Mouse (Mus musculus): ENCODE results near the gene Olfr213. TPM values are rescaled to one million over a fixed set of nuclear protein-coding genes. Genes with fewer than 3 reads are reported as not detected.
"Not testable (repeated sequence)": the region's sequence is repeated elsewhere in the genome, so short reads cannot be mapped to it uniquely, and the experiment has no call there.

The Olfr213 gene
- not detected for total RNA-seq (2021)

GRCm38 (mm10) chr6:116538156-116538555, at the start of gene Olfr213:
TSS of gene Olfr213 (plus strand) at chr6:116538456.
- intact Hi-C loops (cut with DNase I): no loop called here
- no peak for DNase-seq

GRCm38 (mm10) chr6:116488791-116489190, 49.5 kb upstream of the Olfr213 start, which contains the start of gene Olfr211:
TSS of gene Olfr211 (plus strand) at chr6:116489091.
- DNase-seq: no peak
- intact Hi-C loops (cut with DNase I): no loop called here

GRCm38 (mm10) chr6:116493742-116494141, 44.5 kb upstream of the Olfr213 start:
- no peak for DNase-seq
- intact Hi-C loops (cut with DNase I): no loop called here

- intact Hi-C loops (cut with DNase I): no loop called here
- DNase-seq: no peak
Measured at GRCm38 (mm10) chr6:116495960-116496359, 42.3 kb upstream of the Olfr213 start.

GRCm38 (mm10) chr6:116506302-116507003, 31.8 kb upstream of the Olfr213 start, which contains the start of gene Olfr212:
TSS of gene Olfr212 (plus strand) at chr6:116506516.
- DNase-seq; intact Hi-C loops (cut with DNase I): not testable (repeated sequence)

- intact Hi-C loops (cut with DNase I): no loop called here
- DNase-seq: no peak
Measured at GRCm38 (mm10) chr6:116514832-116515231, 23.4 kb upstream of the Olfr213 start.

- no peak for DNase-seq
- intact Hi-C loops (cut with DNase I): no loop called here
Measured at GRCm38 (mm10) chr6:116542500-116542899, 4.2 kb downstream of the Olfr213 start.

- DNase-seq; intact Hi-C loops (cut with DNase I): not testable (repeated sequence)
Measured at GRCm38 (mm10) chr6:116550841-116551240, 12.6 kb downstream of the Olfr213 start, which contains the start of gene Gm5580. TSS of gene Gm5580 (plus strand) at chr6:116551141.

GRCm38 (mm10) chr6:116553935-116554334, 15.7 kb downstream of the Olfr213 start, which contains the start of gene Olfr214:
TSS of gene Olfr214 (plus strand) at chr6:116554235.
- intact Hi-C loops (cut with DNase I): no loop called here
- DNase-seq: no peak

- DNase-seq: no peak
- intact Hi-C loops (cut with DNase I): no loop called here
Measured at GRCm38 (mm10) chr6:116554952-116555351, 16.7 kb downstream of the Olfr213 start.

- intact Hi-C loops (cut with DNase I): loop anchor here (5.0 kb wide), 1 partner anchor 143 kb away; no protein-coding TSS in a partner anchor
- peak; percentile 27 to 29 for DNase-seq
Measured at GRCm38 (mm10) chr6:116569834-116570233, 31.6 kb downstream of the Olfr213 start.

- intact Hi-C loops (cut with DNase I): no loop called here
- DNase-seq: no peak
Measured at GRCm38 (mm10) chr6:116584095-116584494, 45.8 kb downstream of the Olfr213 start, which contains the start of gene Olfr215. TSS of gene Olfr215 (minus strand) at chr6:116584195.

Other genes starting within 250 kb of the Olfr213 start
- gene March8, start 200.4 kb upstream of the Olfr213 start, total RNA-seq (2021): 10 to 100 TPM; 45.4 to 50.6 TPM
- 10 to 100 TPM in 1 of 2 experiments, 1 to 10 TPM in 1; 8.6 to 14.9 TPM for gene Alox5, start 77.3 kb upstream of the Olfr213 start, total RNA-seq (2021)
- not detected for gene Olfr211, start 49.4 kb upstream of the Olfr213 start, total RNA-seq (2021)
- under 1 TPM; 0.11 to 0.14 TPM for gene Olfr212, start 31.9 kb upstream of the Olfr213 start, total RNA-seq (2021)
- gene Gm5580, start 12.7 kb downstream of the Olfr213 start, total RNA-seq (2021): 1 to 10 TPM; 1.2 to 1.6 TPM
- not detected for gene Olfr214, start 15.8 kb downstream of the Olfr213 start, total RNA-seq (2021)
- gene Olfr215, start 45.7 kb downstream of the Olfr213 start, total RNA-seq (2021): not detected
- gene Zfp422, start 90.5 kb downstream of the Olfr213 start, total RNA-seq (2021): 10 to 100 TPM; 18.2 to 19.3 TPM
- 10 to 100 TPM; 60.4 to 63.7 TPM for gene Depp1, start 112.2 kb downstream of the Olfr213 start, total RNA-seq (2021)
- 1 to 10 TPM; 6.5 to 8.0 TPM for gene Rassf4, start 135.5 kb downstream of the Olfr213 start, total RNA-seq (2021)
- gene Tmem72, start 178.5 kb downstream of the Olfr213 start, total RNA-seq (2021): under 1 TPM in 1 of 2 experiments, not detected in 1; 0.03 TPM

All from heart, postnatal 36 days (tissue).